Mouse (Mus musculus): Measurements from ENCODE around the gene Cabin1. TPM values are rescaled to one million over a fixed set of nuclear protein-coding genes. Genes with fewer than 3 reads are reported as not detected.

The Cabin1 gene
- polyA plus RNA-seq (2015; fragmentation: Nextera tagmentation; extraction: Ambion mirVana) = 14.3 and 14.7 TPM in 2 replicates

- ATAC-seq (ENCODE audit: insufficient read depth) = peak; percentile 94
- no peaks in the 10 kb centered on the region for H3K27me3 ChIP-seq
- H3K4me3 ChIP-seq (replicated peaks) = peak within 1 kb of the TSS; percentile 78
- H3K9me3 ChIP-seq (replicated peaks) = no peaks in the 10 kb centered on the region
- H3K9ac ChIP-seq = peak within 1 kb of the TSS; percentile 79
- H3K4me2 ChIP-seq = peak within 1 kb of the TSS; percentile 89
- peak within 1 kb of the TSS; percentile 93 for H3K27ac ChIP-seq (replicated peaks)
- H3K36me3 ChIP-seq (replicated peaks) = peaks cover 29% of the 10 kb centered on the region
- peaks cover 45% of the 10 kb centered on the region for H3K4me1 ChIP-seq (replicated peaks)
- WGBS (ENCODE audit: insufficient replicate concordance) = under 1% methylated on average over 61 of the region's 61 CpGs
Measured at GRCm38 (mm10) chr10:75763682-75764518, at the start of gene Cabin1. Cabin1 (minus strand) TSS chr10:75764341.

DNA sequence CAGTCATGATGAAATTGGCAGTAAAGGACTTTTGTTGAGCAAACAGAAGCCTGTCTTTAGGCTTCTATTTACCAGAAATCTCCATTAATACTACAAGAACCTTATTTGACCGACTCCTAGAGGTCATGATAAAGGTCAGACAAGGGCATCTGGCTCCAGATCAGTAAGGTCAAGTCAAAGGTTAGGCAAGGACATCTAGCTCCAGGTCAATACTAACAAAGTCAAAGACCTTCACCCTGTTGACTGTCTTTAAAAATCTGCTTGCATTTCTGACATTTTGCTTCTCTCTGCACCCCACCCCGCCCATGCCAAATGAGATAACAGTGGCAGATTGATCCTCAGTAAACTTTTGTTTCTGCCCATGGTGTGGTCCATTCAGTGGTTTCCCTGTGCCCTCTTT, 40.1 kb upstream of the Cabin1 start:
- Histone ChIP-seq H3K27me3 (peaks cover 9% of the 10 kb centered on the region), H3K9ac (no peak overlapping the region), H3K36me3 (replicated peaks) (no peaks in the 10 kb centered on the region), H3K4me3 (replicated peaks) (no peak overlapping the region), H3K9me3 (replicated peaks) (no peaks in the 10 kb centered on the region), H3K4me2 (no peak overlapping the region), H3K27ac (replicated peaks) (no peak overlapping the region), H3K4me1 (replicated peaks) (no peaks in the 10 kb centered on the region)
- WGBS (ENCODE audit: insufficient replicate concordance) = 33% methylated on average over 2 of the region's 2 CpGs
- no peak for ATAC-seq (ENCODE audit: insufficient read depth)

DNA sequence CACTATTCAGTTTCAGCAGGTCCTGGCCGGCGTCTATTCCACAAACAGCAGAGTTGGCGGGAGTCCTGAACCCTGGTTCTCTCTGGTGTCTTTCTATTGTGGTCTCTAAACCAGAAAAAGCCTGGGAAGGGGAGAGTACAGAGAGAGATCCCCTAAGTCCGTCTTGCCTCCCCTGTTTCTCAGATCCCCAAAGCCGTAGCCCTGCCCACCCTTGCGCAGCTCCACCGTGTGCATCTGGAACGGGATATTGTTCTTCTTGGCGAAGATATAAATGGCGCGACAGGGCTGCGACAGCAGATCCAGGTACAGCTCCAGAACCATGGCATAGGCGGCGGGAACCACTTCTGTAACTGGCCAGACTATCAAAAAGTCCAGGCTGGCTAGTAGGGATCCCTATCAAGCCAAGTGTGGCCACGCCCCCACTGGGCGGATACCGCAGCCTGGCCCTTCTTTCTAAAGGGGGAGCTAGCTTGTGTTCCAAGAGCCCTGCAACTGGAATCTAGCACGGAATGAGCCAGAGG, 34.1 kb upstream of the Cabin1 start, which contains the start of gene Gstt1:
Gene Gstt1 (minus strand): TSS at position 409 of the 521 bp plus-strand sequence.
- 2% methylated on average over 18 of the region's 18 CpGs for WGBS (ENCODE audit: insufficient replicate concordance)
- peaks cover 22% of the 10 kb centered on the region for H3K4me1 ChIP-seq (replicated peaks)
- H3K4me2 ChIP-seq = peak within 1 kb of the TSS; percentile 86
- peaks cover 35% of the 10 kb centered on the region for H3K27me3 ChIP-seq
- peak within 1 kb of the TSS; percentile 55 for H3K9ac ChIP-seq
- no peaks in the 10 kb centered on the region for H3K36me3 ChIP-seq (replicated peaks)
- H3K4me3 ChIP-seq (replicated peaks) = peak within 1 kb of the TSS; percentile 63
- ATAC-seq (ENCODE audit: insufficient read depth) = peak; percentile 61
- no peaks in the 10 kb centered on the region for H3K9me3 ChIP-seq (replicated peaks)
- H3K27ac ChIP-seq (replicated peaks) = peak within 1 kb of the TSS; percentile 65; the same call in 1 of the 2 replicates

GRCm38 (mm10) chr10:75797619-75798175, 33.6 kb upstream of the Cabin1 start:
- peak overlapping the region; percentile 55 for H3K9ac ChIP-seq
- peak overlapping the region; percentile 65; the same call in 1 of the 2 replicates for H3K27ac ChIP-seq (replicated peaks)
- peaks cover 22% of the 10 kb centered on the region for H3K4me1 ChIP-seq (replicated peaks)
- ATAC-seq (ENCODE audit: insufficient read depth) = peak; percentile 71
- H3K9me3 ChIP-seq (replicated peaks) = no peaks in the 10 kb centered on the region
- H3K27me3 ChIP-seq = peaks cover 35% of the 10 kb centered on the region
- H3K36me3 ChIP-seq (replicated peaks) = no peaks in the 10 kb centered on the region
- under 1% methylated on average over 12 of the region's 12 CpGs for WGBS (ENCODE audit: insufficient replicate concordance)
- H3K4me3 ChIP-seq (replicated peaks) = peak overlapping the region; percentile 63
- peak overlapping the region; percentile 86 for H3K4me2 ChIP-seq

- H3K27ac ChIP-seq (replicated peaks) = peak overlapping the region; percentile 65
- WGBS (ENCODE audit: insufficient replicate concordance) = 43% methylated on average over 11 of the region's 11 CpGs
- H3K9ac ChIP-seq = peak overlapping the region; percentile 55
Measured at GRCm38 (mm10) chr10:75796731-75797516, 32.8 kb upstream of the Cabin1 start.

DNA sequence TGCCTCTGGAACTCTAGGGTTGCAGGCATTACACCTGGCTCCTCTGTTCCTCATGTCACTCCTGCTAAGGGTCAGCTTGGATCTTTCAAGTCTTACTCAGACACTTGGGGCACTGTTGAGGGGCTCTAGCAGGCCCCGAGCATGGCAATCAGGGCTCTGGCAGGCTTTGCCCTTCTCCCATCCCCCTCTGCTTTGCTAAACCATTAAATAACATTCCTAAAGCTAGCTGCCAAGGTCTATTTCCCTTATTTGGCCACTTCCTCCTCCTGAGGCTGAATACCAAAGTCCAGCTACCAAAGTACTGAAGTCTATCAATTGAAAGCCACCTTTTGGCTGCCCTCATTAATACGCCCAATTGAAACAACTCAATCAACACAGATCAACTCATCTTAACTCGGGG, 30.7 kb upstream of the Cabin1 start:
- peak overlapping the region; percentile 33 for H3K4me2 ChIP-seq
- peak overlapping the region; percentile 46 for H3K27ac ChIP-seq (replicated peaks)

More at GRCm38 (mm10) chr10:75796731-75797516, 32.8 kb upstream of the Cabin1 start:
- peaks cover 35% of the 10 kb centered on the region for H3K27me3 ChIP-seq
- H3K9me3 ChIP-seq (replicated peaks) = no peaks in the 10 kb centered on the region
- ATAC-seq (ENCODE audit: insufficient read depth) = no peak
- peak overlapping the region; percentile 63 for H3K4me3 ChIP-seq (replicated peaks)
- no peaks in the 10 kb centered on the region for H3K36me3 ChIP-seq (replicated peaks)
- H3K4me1 ChIP-seq (replicated peaks) = peaks cover 22% of the 10 kb centered on the region
- H3K4me2 ChIP-seq = peak overlapping the region; percentile 86

DNA sequence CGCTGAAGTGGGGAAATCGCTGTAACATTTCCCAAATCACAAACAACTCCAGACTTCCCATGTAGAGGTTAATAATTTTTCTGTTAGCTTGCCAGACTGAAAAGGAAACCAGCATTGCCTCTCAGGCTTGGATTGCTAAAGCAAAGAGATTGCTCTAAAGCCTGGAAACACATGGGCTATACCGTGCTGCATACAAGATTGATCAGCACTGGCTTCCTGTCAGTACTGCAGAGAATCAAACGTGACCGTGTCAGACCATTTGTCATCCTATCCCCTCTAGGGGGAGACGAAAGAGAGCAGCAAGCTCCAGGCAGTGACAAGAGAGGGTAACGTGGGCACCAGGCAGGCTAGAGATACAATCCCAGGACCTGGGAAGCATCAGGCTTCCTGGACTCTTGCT, 26.6 kb upstream of the Cabin1 start:
- H3K4me1 ChIP-seq (replicated peaks) = no peaks in the 10 kb centered on the region
- H3K9me3 ChIP-seq (replicated peaks) = no peaks in the 10 kb centered on the region
- H3K27me3 ChIP-seq = peaks cover 8% of the 10 kb centered on the region; the same call in 1 of the 2 replicates
- no peaks in the 10 kb centered on the region for H3K36me3 ChIP-seq (replicated peaks)
- H3K9ac ChIP-seq = no peak overlapping the region
- 14% methylated on average over 7 of the region's 7 CpGs for WGBS (ENCODE audit: insufficient replicate concordance)
- H3K4me2 ChIP-seq = no peak overlapping the region
- no peak for ATAC-seq (ENCODE audit: insufficient read depth)
- H3K27ac ChIP-seq (replicated peaks) = peak overlapping the region; percentile 71
- no peak overlapping the region for H3K4me3 ChIP-seq (replicated peaks)

More for the DNA sequence above, 30.7 kb upstream of the Cabin1 start:
- ATAC-seq (ENCODE audit: insufficient read depth) = no peak
- no peaks in the 10 kb centered on the region for H3K9me3 ChIP-seq (replicated peaks)
- no peak overlapping the region for H3K9ac ChIP-seq
- H3K4me3 ChIP-seq (replicated peaks) = no peak overlapping the region
- H3K36me3 ChIP-seq (replicated peaks) = no peaks in the 10 kb centered on the region
- 33% methylated on average over 3 of the region's 3 CpGs for WGBS (ENCODE audit: insufficient replicate concordance)
- peaks cover 22% of the 10 kb centered on the region for H3K4me1 ChIP-seq (replicated peaks)
- peaks cover 29% of the 10 kb centered on the region for H3K27me3 ChIP-seq

DNA sequence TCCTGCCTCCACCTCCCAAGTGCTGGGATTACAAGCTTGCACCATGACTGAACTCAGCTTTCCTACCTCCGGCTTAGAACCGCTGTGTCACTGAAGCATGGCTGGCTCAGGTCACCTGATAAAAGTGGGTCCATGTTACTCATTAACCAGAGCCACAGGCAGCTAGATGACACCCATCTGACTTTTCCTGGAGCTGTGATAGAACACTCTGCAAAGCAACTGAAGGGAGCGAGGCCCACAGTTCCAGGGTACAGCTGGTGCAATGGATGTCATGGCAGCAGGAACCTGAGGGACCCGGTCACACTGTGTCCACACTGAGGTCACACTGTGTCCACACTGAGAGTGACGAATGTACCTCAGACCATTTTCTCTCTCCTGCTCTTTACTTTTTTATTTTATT, 25.7 kb upstream of the Cabin1 start:
- Histone ChIP-seq H3K36me3 (replicated peaks) (no peaks in the 10 kb centered on the region), H3K4me3 (replicated peaks) (no peak overlapping the region), H3K27ac (replicated peaks) (peak overlapping the region; percentile 71), H3K4me1 (replicated peaks) (no peaks in the 10 kb centered on the region), H3K27me3 (peaks cover 6% of the 10 kb centered on the region), H3K4me2 (no peak overlapping the region), H3K9ac (no peak overlapping the region), H3K9me3 (replicated peaks) (no peaks in the 10 kb centered on the region)
- ATAC-seq (ENCODE audit: insufficient read depth) = peak; percentile 91
- WGBS (ENCODE audit: insufficient replicate concordance) = 62% methylated on average over 5 of the region's 5 CpGs

GRCm38 (mm10) chr10:75789081-75789735, 25.1 kb upstream of the Cabin1 start:
- Histone ChIP-seq H3K9ac (no peak overlapping the region), H3K4me3 (replicated peaks) (no peak overlapping the region), H3K9me3 (replicated peaks) (no peaks in the 10 kb centered on the region), H3K36me3 (replicated peaks) (0 out of 2 replicates have a peak, but pooled peaks cover under 1% of the 10 kb centered on the region), H3K4me1 (replicated peaks) (no peaks in the 10 kb centered on the region), H3K27me3 (peaks cover 11% of the 10 kb centered on the region), H3K27ac (replicated peaks) (peak overlapping the region; percentile 58; the same call in 1 of the 2 replicates), H3K4me2 (no peak overlapping the region)
- 49% methylated on average over 6 of the region's 6 CpGs for WGBS (ENCODE audit: insufficient replicate concordance)
- peak; percentile 51 for ATAC-seq (ENCODE audit: insufficient read depth)

GRCm38 (mm10) chr10:75788277-75788676, 24.1 kb upstream of the Cabin1 start:
- WGBS (ENCODE audit: insufficient replicate concordance) = 79% methylated on average over 8 of the region's 8 CpGs
- no peak for ATAC-seq (ENCODE audit: insufficient read depth)
- peaks cover 18% of the 10 kb centered on the region for H3K27me3 ChIP-seq
- no peak overlapping the region for H3K27ac ChIP-seq (replicated peaks)
- 0 out of 2 replicates have a peak, but pooled peaks cover 2% of the 10 kb centered on the region for H3K36me3 ChIP-seq (replicated peaks)
- no peak overlapping the region for H3K9ac ChIP-seq
- H3K4me3 ChIP-seq (replicated peaks) = no peak overlapping the region
- H3K4me2 ChIP-seq = no peak overlapping the region
- H3K4me1 ChIP-seq (replicated peaks) = no peaks in the 10 kb centered on the region
- H3K9me3 ChIP-seq (replicated peaks) = no peaks in the 10 kb centered on the region

Data from liver, embryonic 15.5 days (tissue).